Mouse (Mus musculus): Measurements from ENCODE around the gene Eml6. TPM values are rescaled to one million over a fixed set of nuclear protein-coding genes. Genes with fewer than 3 reads are reported as not detected.
"Not testable (repeated sequence)": the region's sequence is repeated elsewhere in the genome, so short reads cannot be mapped to it uniquely, and the experiment has no call there.

The Eml6 gene
- total RNA-seq (2021) = 1 to 10 TPM; 3.0 to 5.3 TPM
- long read RNA-seq, experiment 1 = 0 reads
- long read RNA-seq, experiment 2 = 0 reads

DNA sequence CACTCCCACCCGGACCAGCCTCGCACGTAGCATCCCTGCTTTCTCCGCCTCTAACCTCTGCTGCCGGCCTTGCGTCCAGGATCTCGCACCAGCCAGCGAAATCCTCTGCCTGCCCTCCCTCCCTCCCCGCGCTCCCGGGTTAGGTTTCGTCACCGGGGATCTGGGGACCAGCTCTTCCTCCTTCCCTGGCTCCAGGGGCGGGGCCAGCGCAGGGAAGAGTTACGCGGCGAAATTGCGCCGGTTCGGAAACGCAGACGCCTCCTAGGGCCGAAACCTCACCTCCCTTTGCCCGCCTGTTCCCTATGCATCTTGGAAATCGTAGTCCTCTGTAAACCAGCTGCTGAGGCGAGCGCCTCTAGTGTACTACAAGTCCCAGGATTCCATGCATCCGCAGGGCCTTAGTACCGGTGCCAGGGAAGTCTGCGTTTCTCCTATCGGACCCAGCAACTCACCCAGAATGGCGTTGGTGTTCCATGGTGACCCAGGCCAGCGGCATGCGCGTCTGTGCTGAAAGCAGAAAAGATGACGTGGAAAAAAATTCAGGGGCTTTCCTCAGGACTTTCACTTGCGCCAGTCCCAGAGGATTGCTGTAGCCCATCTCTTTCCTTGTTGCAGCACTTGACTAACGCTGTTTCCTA lies at the start of gene Eml6:
TSS of gene Eml6 (minus strand) at position 199 of the 638 bp plus-strand sequence.
- peak; percentile 96 for DNase-seq

GRCm38 (mm10) chr11:30057299-30057698 lies 31.5 kb upstream of the Eml6 start:
- no peak for DNase-seq

GRCm38 (mm10) chr11:30025144-30025543 lies 689 bp downstream of the Eml6 start:
- no peak for DNase-seq

DNA sequence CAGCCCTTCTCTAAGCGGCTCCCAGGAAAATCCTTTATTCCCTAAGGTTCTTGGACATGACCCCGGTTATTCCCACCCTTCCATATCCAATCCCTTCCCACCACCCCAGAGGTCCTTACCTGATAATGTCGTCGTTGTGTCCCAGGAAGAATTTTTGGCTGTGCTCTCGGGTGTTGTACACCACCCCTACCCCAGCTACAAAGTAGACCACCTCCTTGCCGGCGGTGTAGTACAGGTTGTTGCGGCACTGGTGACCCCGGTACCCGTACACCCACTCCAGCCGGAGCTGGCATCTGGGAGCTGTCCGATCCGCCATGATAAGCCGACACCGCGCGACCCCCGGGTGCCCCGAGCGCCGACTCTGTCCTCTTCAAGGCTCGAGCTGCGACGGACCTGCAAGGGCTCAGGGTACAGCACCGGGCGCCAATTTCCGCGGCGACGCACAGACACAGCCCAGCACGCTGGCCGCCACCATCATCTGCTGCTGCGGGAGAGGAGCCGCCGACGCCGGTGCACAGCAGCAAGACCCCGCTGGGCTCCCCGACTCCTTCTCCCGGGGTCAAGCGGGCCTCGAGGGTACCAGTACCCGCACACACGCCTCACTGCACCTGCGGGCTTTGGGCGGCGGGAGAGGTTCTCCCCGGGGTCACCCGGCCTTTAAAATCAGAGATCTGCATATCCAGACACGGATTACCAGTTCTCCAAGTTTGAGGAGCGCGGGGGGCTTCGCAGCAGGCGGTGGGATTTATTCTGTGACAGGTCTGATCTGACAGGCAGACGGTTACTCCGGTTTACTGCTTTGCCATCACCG lies 1.4 kb downstream of the Eml6 start:
- peak; percentile 50 for DNase-seq

DNA sequence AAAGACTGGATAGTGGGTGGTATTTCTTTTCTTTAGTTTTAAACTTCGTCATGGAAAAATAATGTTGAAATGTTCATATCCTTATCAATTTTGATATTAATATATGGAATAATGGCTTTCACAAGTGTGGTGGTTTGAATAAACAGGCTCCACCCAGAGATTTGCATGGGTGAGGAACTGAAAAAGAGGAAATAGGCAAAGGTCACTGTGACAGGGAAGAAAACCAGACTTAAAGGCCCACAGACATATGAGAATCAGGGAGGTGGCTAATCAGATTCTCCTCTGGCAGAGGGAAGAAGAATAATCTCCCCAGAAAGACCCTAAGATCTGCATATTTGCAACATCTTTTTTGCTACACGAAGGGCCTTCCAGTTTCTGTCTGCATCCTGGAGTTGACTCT lies 39.6 kb downstream of the Eml6 start:
- no peak for DNase-seq

GRCm38 (mm10) chr11:29968874-29969273 lies 57.0 kb downstream of the Eml6 start:
- DNase-seq = no peak

- DNase-seq = no peak
These were observed 66.5 kb downstream of the Eml6 start for GRCm38 (mm10) chr11:29959366-29959765.

GRCm38 (mm10) chr11:29944661-29945060 lies 81.2 kb downstream of the Eml6 start:
- no peak for DNase-seq

DNA sequence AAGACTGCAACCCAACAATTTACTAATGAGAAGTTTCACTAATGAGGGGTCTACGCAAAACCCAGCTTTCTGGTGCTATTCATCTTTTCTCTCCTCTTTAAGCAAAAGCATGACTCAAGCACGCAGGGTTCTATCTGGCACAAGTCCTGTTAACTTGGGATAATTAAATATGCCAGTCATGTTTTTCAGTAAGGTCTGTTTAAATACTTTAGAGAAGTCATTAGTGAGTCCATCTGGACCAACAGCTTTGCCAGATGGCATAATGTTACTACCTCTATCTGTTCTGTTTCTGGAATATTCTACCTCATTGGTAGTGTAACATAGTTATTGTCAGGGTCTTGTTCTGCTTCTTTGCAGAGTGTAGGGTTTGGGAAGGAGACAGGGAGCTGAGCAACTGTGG lies 101.5 kb downstream of the Eml6 start:
- DNase-seq = no peak

GRCm38 (mm10) chr11:29923851-29924250 lies 102.0 kb downstream of the Eml6 start:
- no peak for DNase-seq

DNA sequence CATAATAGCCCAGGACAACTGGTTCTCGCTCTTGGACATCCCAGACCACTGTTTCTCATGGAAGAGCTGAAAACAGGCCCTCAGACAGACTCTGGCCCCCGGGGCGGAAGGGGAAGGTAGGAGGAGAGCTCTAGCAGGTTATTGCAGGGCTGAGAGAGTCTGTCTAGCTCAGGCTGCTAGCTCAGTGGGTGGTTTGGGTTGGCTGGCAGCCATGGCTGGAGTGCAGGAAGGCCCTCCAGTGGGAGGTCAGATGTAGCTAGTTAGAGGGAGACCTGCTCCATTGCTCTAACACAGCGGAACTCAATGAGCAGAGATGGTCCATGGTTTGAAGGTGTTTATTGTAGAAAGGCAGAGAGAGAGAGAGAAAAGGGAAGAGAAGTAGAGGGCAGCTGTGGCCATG lies 112.7 kb downstream of the Eml6 start:
- DNase-seq = no peak

DNA sequence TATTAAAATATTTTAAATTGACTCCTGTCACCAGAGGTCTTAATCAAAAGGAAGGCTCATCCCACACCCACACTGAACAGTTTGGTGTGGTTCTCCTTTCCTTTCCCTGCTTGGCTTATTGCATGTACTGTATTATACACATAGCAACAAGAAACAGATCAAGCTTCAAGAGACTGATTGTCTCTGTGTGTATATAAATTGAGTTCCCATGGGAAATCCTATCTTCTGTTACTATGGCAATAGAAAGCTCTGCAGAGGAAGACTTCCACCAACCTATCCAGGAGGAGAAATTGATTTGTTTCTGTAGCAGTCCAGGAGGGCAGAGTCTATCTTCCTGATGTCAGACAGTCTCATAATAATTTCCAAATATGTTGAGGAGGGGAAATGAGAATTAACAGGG lies 116.5 kb downstream of the Eml6 start:
- no peak for DNase-seq

GRCm38 (mm10) chr11:29885160-29885559 lies 140.7 kb downstream of the Eml6 start:
- peak; percentile 75 for DNase-seq

GRCm38 (mm10) chr11:29884355-29884754 lies 141.5 kb downstream of the Eml6 start:
- no peak for DNase-seq

- DNase-seq = no peak
These were observed 142.8 kb downstream of the Eml6 start for GRCm38 (mm10) chr11:29883024-29883423.

DNA sequence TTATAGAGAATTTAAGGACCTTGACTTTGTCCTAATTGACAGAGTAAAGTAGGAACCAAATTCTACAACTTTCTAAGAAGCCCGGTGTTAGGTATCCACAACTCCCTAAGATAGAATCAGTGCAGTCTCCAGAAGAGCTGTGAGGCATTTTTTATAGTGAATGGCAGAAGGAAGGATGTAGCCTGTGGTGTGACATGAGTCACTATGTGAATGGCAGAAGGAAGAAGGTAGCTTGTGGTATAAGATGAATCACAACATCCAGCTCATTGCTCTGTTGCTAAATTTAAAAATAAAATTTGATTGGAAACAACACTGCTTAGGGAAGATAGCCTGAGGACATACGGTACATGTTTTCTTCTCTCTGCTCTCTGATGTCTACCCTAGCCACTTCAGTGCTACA lies 146.2 kb downstream of the Eml6 start:
- no peak for DNase-seq

DNA sequence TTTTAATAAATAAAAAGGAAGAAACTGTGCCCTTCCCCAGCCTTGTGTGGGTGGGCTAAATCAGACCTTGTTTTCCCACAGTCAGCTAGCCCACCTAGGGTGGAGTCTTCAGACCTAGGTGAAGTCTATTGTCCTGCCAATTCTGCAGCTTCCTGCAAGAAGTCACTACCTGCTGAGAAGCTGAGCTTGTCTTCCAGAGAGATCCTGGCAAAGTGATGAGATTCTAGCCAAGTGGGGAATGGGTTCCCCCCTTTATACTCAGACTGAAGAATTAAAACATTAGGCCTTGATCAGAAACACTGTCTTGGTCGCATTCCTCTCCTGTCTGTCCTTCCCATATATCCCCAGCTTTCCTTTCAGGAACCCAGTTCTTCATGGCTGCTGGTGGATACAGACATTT lies 147.9 kb downstream of the Eml6 start:
- no peak for DNase-seq

DNA sequence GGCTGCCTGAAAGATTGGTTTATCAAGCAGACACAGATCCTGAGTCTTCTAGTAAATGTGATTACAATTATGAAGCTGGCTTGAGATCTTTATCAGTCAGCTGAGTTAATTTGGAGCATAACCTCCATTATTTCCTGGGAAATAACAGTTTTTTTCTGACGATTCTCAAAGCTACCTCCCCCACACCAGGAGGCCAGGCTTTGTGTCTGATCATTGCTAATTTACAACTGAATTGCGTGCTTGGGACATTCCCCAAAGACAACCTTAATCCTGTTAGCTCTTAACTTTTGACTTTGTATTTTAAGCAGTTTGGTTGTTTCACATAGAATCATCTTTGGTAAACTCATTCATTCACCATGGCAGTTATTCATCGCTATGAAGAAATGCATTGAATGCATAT lies 148.6 kb downstream of the Eml6 start:
- no peak for DNase-seq

DNA sequence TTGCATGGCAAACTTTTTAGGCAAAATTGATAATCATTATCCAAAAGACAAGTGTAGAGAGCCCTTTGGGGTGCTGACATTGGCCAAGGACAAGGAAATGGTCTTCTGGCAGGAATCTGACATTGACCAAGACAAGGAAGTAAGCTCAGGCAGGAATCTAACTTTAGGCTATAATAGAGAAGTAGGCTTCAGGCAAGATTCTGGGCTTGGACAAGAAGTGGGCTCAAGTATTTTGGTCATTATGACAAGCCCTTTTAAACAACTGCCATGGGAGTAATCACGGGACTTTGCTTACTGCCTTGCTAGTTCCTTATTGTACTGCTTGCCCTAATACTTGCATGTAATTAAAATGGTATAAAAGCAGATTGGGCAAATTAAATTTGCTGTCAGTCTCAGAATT lies 151.1 kb downstream of the Eml6 start:
- DNase-seq = not testable (repeated sequence)

DNA sequence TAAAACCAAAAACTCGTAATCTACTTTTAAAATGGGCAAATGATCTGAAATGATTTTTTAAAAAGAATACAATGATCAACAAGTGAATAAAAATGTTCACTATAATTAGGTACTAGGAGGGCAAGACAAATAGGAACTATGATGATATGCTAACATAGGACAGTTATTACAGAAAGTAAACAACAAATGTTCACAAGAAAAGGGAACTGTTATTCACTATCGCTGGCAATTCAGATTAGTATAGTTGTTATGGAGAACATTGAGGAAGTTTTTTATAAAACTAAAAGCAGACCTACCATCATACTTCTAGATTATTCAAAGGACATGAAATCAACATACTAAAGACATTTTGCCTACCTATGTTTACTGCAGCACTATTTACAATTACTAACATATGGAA lies 155.7 kb downstream of the Eml6 start:
- no peak for DNase-seq

DNA sequence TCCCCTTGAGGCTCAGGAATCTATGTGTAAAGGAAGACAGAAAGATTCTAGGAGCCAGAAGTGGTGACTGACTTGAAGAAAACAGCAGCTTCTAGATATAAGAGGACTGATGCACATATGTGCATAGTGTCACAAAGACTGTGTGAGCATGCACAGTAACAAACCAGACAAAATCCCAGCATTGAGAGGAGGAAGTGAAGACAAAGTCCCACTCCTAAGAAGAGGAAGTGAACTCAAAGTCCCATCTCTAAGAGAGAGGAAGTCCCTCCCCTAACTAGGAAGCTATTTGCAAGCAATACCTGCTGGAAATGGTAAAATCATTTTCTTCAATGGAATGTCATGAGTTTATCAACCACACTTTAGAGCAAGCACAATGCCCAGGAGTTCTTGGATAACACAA lies 161.6 kb downstream of the Eml6 start:
- DNase-seq = no peak

- DNase-seq = peak; percentile 46
These were observed 164.0 kb downstream of the Eml6 start for GRCm38 (mm10) chr11:29861750-29862397.

GRCm38 (mm10) chr11:29861040-29861439 lies 164.8 kb downstream of the Eml6 start:
- DNase-seq = no peak
